8 mouse cellular contexts compared by ENCODE assay signal in genomic region chr5:91139446-91139873, GRCm38 (mm10). TPM values are rescaled to one million over a fixed set of nuclear protein-coding genes. Genes with fewer than 3 reads are reported as not detected.
DNase-seq lines count a peak whose midpoint lies in the region; ATAC-seq and TF ChIP-seq lines count a peak whose summit lies in the region.

TSS of gene Areg (plus strand) at chr5:91139599.

- ATAC-seq in Patski: peak; percentile 26

- no peaks in the 10 kb centered on the region for H3K27me3 ChIP-seq in Patski

- in situ Hi-C loops in Patski (cut with MboI; ENCODE audit: low pct_unique_long_range_greater_than_20kb): no loop called here

- intact Hi-C loops in left cerebral cortex, postnatal 10 days (cut with DNase I): no loop called here

- DNase-seq in Patski (ENCODE audit: low read depth, low spot score): no peak
- peak; percentile 55 to 62 for DNase-seq in cerebellum, postnatal 14 days
- peak; percentile 7 for DNase-seq in gastrocnemius, adult 18-20 months (ENCODE audit: low spot score)
- peak; percentile 83 for DNase-seq in induced T-regulatory cell, adult 2 months (ENCODE audit: low read depth)
- DNase-seq in left cerebral cortex, postnatal 10 days (ENCODE audit: extremely low spot score in 1 of 2, low spot score in 2 of 2): peak; percentile 2 to 54
- peak; percentile 60 to 69 for DNase-seq in lung, postnatal 4 days
- peak; percentile 40 for DNase-seq in right cerebral cortex, adult 2 months (ENCODE audit: low spot score in 2 of 2)
- DNase-seq in urinary bladder, postnatal 4 days (ENCODE audit: low spot score in 2 of 2): peak; percentile 33 to 65

- TF ChIP-seq CTCF in Patski (IDR thresholded peaks at IDR 0.05): peak; percentile 49

- CTCF ChIA-PET in Patski (lab: Charles Lee): interaction anchor here (1.5 kb wide), 1 partner anchor 13 kb away, joined by 3 read pairs; no protein-coding TSS in a partner anchor

- POLR2A ChIA-PET in Patski (lab: Charles Lee): no interaction called here

RNA-seq across cellular contexts. Expression of gene Areg, which starts in this region (rescaled TPM):
- polyA plus RNA-seq in Patski (2021): 0.13 TPM
- total RNA-seq in gastrocnemius, adult 18-20 months (2021): not detected
- total RNA-seq in left cerebral cortex, postnatal 10 days (2021): under 1 TPM; 0.49 to 0.56 TPM

Comparison
In these comparisons a context has a peak if more than half of its experiments do, and no peak if none do; other contexts are left out.
1. Peak in ATAC-seq in Patski; RNA of the gene not detected or under 1 TPM.
2. Peak in DNase-seq in gastrocnemius, adult 18-20 months; RNA of the gene not detected or under 1 TPM.
3. Peak in DNase-seq in left cerebral cortex, postnatal 10 days; RNA of the gene not detected or under 1 TPM.